7 mouse cellular contexts compared by ENCODE assay signal in genomic region chrX:103616536-103617404, GRCm38 (mm10). TPM values are rescaled to one million over a fixed set of nuclear protein-coding genes. Genes with fewer than 3 reads are reported as not detected.
DNase-seq lines count a peak whose midpoint lies in the region; ATAC-seq and TF ChIP-seq lines count a peak whose summit lies in the region.

No protein-coding gene starts in this region.

- no peaks in the 10 kb centered on the region for H3K27me3 ChIP-seq in intestine, postnatal 0 days (replicated peaks; ENCODE audit: control insufficient read depth, insufficient read depth, low read length)
- no peaks in the 10 kb centered on the region for H3K27me3 ChIP-seq in midbrain, embryonic 11.5 days (ENCODE audit: control insufficient read depth, insufficient read depth, low read length)

- peak overlapping the region; percentile 84 for H3K27ac ChIP-seq in intestine, postnatal 0 days (ENCODE audit: low read depth, low read length)
- peak overlapping the region; percentile 91 for H3K27ac ChIP-seq in midbrain, embryonic 11.5 days (ENCODE audit: low read depth, low read length)

- H3K36me3 ChIP-seq in intestine, postnatal 0 days (ENCODE audit: control insufficient read depth, insufficient read depth) = no peaks in the 10 kb centered on the region
- no peaks in the 10 kb centered on the region for H3K36me3 ChIP-seq in midbrain, embryonic 11.5 days (ENCODE audit: control insufficient read depth, insufficient read depth, low read length)

- no peaks in the 10 kb centered on the region for H3K9me3 ChIP-seq in intestine, postnatal 0 days (ENCODE audit: control insufficient read depth)
- H3K9me3 ChIP-seq in midbrain, embryonic 11.5 days (ENCODE audit: control insufficient read depth, low read length) = no peaks in the 10 kb centered on the region

- peak overlapping the region; percentile 42 for H3K9ac ChIP-seq in intestine, postnatal 0 days (ENCODE audit: low read depth, low read length)
- H3K9ac ChIP-seq in midbrain, embryonic 11.5 days (ENCODE audit: low read length) = peak overlapping the region; percentile 67

- H3K4me1 ChIP-seq in intestine, postnatal 0 days (replicated peaks; ENCODE audit: control insufficient read depth, insufficient read depth, low read length) = no peaks in the 10 kb centered on the region
- H3K4me1 ChIP-seq in midbrain, embryonic 11.5 days (ENCODE audit: control insufficient read depth, insufficient read depth, low read length) = peaks cover 9% of the 10 kb centered on the region

- peak; percentile 74 for DNase-seq in adrenal gland, postnatal 10 days
- peak; percentile 89 for DNase-seq in embryo, embryonic 9.5 days (ENCODE audit: extremely low spot score)
- DNase-seq in left cerebral cortex, postnatal 4 days = peak; percentile 76
- DNase-seq in midbrain, embryonic 11.5 days (ENCODE audit: low spot score, missing footprints) = peak; percentile 97
- DNase-seq in right cerebral cortex, postnatal 4 days = peak; percentile 66

- intact Hi-C loops in left cerebral cortex, postnatal 4 days (cut with DNase I) = no loop called here

- no peak for TF ChIP-seq CTCF in intestine, postnatal 0 days (IDR thresholded peaks at IDR 0.05; ENCODE audit: low read depth)

- H3K4me2 ChIP-seq in intestine, postnatal 0 days (replicated peaks; ENCODE audit: low read depth) = peak overlapping the region; percentile 69
- H3K4me2 ChIP-seq in midbrain, embryonic 11.5 days = peak overlapping the region; percentile 50

- under 1% methylated on average over 41 of the region's 50 CpGs for WGBS in intestine, postnatal 0 days
- WGBS in midbrain, embryonic 11.5 days = under 1% methylated on average over 28 of the region's 50 CpGs

- peak; percentile 87 for ATAC-seq in granulocyte monocyte progenitor cell, adult 5-6 weeks (replicated peaks; ENCODE audit: poor library complexity, severe bottlenecking)
- ATAC-seq in intestine, postnatal 0 days = peak; percentile 96
- peak; percentile 97 for ATAC-seq in midbrain, embryonic 11.5 days (ENCODE audit: low FRiP score)

- peak overlapping the region; percentile 47 for H3K4me3 ChIP-seq in intestine, postnatal 0 days (ENCODE audit: low read depth, low read length)
- H3K4me3 ChIP-seq in midbrain, embryonic 11.5 days (ENCODE audit: low read depth, low read length) = peak overlapping the region; percentile 41

RNA-seq across cellular contexts. Expression of gene Zcchc13, which starts 13.6 kb away (rescaled TPM):
- not detected for total RNA-seq in adrenal gland, postnatal 10 days (2021)
- total RNA-seq in granulocyte monocyte progenitor cell, adult 5-6 weeks (2014; fragmentation: Nextera tagmentation) = not detected in 2 replicates
- not detected in 2 replicates for total RNA-seq in granulocyte monocyte progenitor cell, adult 5-6 weeks (2017)
- polyA plus RNA-seq in intestine, postnatal 0 days (2015; fragmentation: Nextera tagmentation; extraction: Ambion mirVana) = not detected in 2 replicates
- not detected for total RNA-seq in left cerebral cortex, postnatal 4 days (2021)
- not detected in 2 replicates for polyA plus RNA-seq in midbrain, embryonic 11.5 days (2014; fragmentation: Nextera tagmentation; extraction: Ambion mirVana)

Comparison
In these comparisons a context has a peak if more than half of its experiments do, and no peak if none do; other contexts are left out.
1. Peak in every context shown above with its lines: DNase-seq, ATAC-seq, H3K4me3 ChIP-seq and H3K27ac ChIP-seq.